Mouse (Mus musculus): Measurements from ENCODE around the gene Raly.

GRCm38 (mm10) chr2:154785284-154785683, 5.6 kb upstream of the Raly start:
- no peak for TF ChIP-seq FLI1 (IDR thresholded peaks at IDR 0.05; ENCODE audit: low read length)
- TF ChIP-seq GATA1 (IDR thresholded peaks at IDR 0.05; ENCODE audit: borderline replicate concordance, low read length), result no peak

All from megakaryocyte, embryonic 14.5 days (primary cell).